Mouse (Mus musculus): Measurements from ENCODE around the gene Arl14.
"Not testable (repeated sequence)": the region's sequence is repeated elsewhere in the genome, so short reads cannot be mapped to it uniquely, and the experiment has no call there.

The Arl14 gene

DNA sequence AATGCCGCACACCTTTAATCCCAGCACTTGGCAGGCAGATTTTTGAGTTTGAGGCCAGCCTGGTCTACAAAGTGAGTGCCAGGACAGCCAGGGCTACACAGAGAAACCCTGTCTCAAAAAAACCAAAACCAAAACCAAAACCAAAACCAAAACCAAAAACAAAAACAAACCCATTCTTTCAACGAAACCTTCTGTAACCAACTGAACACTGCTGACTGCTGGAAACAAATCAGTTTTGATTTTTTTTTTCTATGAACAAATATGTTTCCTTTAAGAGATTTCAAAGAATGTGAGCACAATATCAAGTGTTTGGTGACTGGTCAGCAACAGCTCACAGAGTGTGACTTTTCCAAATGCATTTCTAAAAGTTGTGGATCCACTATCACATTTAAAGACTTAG, 42.1 kb downstream of the Arl14 start:
- DNase-seq (ENCODE audit: extremely low spot score, low spot score): not testable (repeated sequence)

DNA sequence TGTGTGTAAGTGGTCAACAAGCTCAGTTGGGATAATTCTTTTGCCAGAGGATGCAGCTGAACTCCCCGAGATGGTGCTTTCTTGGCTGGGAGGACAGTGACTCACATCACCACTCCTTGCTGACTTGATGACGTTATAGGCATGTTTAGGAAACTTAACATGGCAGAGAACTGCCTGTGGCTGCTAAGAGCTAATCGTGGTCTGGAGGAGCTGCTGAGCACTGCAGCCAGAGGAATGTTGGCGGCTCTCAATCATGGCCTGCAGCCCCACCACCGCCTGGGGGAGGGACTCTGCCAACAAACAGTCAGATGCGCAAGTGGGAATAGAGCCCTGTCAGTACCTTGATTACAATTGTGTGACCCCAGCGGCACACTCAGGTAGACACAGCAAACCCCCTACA, 49.6 kb downstream of the Arl14 start:
- DNase-seq (ENCODE audit: extremely low spot score, low spot score): no peak
